Mouse (Mus musculus): ENCODE data around the gene Olfr1348.
"Not testable (repeated sequence)": the region's sequence is repeated elsewhere in the genome, so short reads cannot be mapped to it uniquely, and the experiment has no call there.

Olfr1348 gene

DNA sequence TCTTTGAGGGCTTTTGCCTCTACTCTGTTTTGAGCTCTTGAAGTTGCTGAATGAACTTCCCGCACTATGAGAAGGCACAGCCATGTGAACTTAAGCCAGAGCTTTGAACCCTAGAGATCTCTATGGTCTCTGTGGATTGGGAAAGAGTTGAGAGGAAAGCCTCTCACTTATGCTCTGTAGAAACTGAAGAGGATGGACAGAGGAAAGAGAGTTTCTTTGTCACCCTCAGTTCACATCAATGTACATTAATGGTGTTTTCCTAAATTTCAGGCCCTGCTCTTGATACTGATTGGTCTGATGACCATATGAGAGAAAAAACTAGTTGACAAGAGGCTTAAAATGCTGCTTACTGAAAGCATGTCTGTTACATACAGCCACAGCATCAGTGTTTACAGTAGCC is at the start of gene Olfr1348:
Gene Olfr1348 (minus strand): TSS at position 101 of the 400 bp plus-strand sequence.
- DNase-seq (ENCODE audit: low spot score): no peak

DNA sequence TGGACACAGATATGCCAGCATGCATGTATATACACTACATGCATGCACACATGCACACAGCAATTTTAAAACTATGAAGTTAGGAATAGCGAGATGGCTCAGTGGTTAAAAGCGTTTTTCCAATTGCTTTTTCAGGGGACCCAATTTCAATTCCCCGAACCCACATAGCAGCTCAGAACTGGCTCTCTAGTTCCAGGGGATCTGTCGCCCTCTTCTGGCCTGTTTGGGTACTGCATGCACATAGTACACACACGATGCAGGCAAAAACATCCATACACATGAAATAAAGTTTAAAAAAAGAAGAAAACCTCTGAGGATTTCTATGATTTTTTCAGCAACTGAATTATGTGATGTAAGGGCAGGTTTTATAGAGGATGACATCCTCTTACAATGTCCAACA is 17.6 kb upstream of the Olfr1348 start:
- no peak for DNase-seq (ENCODE audit: low spot score)

DNA sequence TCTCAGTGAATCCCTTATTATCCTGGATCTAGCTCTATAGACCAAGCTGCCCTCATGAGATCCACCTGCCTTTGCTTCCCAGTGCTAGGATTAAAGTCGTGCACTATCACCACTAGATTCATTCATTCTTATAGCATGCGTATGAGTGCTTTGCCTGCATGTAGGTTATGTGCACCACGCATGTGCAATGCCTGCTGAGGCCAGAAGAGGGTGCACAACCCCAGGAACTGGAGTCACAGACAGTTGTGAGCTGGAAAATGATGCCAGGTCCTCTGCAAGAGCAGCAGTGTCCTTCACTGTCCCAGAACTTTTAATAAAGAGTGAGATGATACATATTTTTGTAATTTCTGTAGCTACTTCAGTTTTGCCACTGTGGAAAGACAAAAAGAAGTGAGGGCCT is 16.5 kb upstream of the Olfr1348 start:
- DNase-seq (ENCODE audit: low spot score): no peak

DNA sequence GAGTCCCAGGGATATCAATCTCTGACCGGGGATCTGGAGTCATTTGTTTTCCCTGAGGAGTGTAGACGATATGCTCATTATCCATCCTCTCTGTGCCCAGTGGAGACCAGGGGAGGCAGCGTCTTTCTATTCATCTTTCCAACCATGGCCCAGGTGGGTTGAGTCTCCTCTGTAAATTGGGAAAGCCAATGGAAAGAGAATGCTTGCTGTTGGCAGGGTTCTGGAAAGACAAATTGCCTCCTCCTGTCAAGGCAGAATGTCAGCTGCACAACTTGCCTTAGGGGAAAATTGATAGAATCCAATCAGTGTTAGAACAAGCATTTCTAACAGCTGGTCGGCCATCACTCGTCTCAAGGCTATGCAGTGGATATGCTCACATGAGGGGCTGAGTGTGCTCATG is 14.3 kb upstream of the Olfr1348 start, which contains the start of gene Olfr1349:
Gene Olfr1349 (minus strand): TSS at position 101 of the 400 bp plus-strand sequence.
- no peak for DNase-seq (ENCODE audit: low spot score)

DNA sequence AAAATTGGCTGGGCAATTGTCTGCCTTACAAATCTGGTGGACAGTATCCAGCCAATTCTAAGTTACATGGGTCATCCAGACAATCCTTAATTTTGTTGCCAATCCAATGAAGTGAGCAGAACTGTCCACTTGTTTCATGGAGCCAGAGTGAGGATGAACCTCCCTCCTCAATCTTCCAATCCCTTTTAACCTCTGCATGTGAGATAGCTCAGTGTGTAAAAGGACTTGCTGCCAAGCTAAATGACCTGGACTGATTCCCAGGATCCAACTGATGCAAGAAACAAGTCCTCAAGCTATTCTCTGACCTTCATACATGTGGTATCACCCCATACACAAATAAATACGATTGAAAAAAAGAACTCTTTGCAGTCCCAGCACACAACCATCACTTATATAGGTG is 13.1 kb upstream of the Olfr1348 start:
- no peak for DNase-seq (ENCODE audit: low spot score)

DNA sequence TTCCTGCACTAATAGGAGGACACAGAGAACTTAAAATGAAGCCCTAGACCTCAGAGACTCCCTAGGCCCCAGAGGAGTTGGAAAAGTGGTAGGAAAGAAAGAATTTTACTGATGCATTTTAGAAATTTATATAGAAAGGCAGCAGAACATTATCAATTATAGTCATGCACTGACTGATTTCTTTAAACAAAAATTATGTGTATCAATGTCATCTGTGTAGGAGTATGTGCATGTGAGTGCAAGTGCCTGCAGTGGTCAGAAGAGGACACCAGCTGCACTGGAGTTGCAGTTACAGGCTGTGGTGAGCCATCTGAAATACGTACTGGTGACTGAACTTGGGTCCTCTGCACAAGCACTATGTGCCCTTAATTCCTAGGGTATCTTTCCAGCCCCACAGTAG is 8.9 kb downstream of the Olfr1348 start, which contains the start of gene Olfr1347:
Gene Olfr1347 (minus strand): TSS at position 101 of the 400 bp plus-strand sequence.
- no peak for DNase-seq (ENCODE audit: low spot score)

DNA sequence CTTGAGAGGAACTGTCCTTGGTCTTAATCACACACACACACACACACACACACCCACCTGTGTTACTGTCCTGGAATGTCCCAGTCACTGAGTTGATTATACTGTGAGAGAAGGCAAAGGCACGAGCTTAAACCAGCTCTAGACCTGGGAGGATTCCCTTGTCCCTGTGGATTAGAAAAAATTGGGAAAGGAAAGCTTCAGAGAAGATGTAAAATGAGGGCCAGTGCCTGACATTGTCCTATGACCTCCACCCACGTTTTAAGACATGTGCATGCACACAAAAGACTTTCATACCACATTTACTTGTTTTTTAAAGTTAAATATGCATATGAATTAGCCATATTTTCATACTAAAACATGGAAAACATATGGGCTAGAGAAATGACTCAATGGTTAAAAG is 21.7 kb downstream of the Olfr1348 start, which contains the start of gene Olfr5:
Gene Olfr5 (minus strand): TSS at position 101 of the 400 bp plus-strand sequence.
- DNase-seq (ENCODE audit: low spot score): no peak

DNA sequence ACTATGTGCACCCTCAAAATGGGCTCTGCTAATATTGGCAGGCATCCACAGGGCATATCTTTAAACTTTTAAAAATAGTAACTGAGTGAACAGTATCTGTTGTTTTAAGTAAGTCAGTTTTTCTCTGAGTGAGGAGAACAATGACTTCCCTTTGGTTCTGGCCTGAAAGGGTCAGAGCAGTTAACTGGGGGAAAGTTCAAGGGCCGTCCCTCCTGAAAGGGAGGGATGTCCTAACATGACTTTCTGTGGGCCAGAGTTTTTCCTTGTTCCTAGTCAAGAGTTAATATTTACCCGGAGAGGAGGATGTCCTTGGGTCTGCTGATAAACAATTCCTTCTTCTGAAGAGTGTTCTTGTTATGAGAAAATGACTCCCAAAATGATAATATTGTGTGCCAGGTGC is 30.9 kb downstream of the Olfr1348 start:
- not testable (repeated sequence) for DNase-seq (ENCODE audit: low spot score)

DNA sequence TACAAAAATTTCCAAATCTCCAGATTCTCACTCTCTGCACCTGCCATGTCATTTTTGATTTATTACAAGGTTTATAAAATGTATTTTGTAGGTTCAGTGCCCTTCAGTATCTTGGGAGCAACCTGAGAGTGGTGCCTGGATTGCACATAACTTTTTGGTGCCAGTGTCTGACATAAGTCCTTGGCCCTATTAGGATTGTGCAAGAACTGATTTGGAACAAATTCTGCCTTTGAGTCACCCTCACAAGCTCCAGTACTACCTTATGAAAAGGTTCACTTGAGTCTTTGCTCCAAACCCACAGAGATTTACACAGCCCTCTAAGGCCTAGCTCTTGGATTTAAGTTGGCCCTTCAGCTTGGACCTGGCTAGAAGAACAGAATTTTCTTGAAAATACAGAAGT is 41.6 kb downstream of the Olfr1348 start, which contains the start of gene Olfr1346:
Gene Olfr1346 (plus strand): TSS at position 151 of the 400 bp plus-strand sequence.
- no peak for DNase-seq (ENCODE audit: low spot score)

DNA sequence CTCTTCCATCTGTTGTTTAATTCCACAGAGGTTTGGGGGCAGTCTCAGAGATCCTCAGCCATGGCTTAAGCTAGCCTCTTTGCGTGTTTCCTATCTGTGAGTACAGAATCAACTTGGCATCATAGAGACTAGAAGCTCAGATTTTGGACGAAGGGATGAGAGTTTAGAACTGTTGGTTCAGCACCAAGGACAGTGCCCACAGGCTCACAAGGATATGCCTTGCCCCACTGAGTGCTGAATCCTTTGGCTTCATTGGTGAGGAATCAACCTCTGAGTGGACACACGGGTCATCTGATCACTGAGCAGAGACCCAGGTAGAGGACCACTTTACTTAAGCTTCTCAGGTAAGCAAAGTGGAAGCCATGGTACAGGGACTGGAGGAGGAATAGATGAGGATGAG is 52.1 kb downstream of the Olfr1348 start:
- no peak for DNase-seq (ENCODE audit: low spot score)

DNA sequence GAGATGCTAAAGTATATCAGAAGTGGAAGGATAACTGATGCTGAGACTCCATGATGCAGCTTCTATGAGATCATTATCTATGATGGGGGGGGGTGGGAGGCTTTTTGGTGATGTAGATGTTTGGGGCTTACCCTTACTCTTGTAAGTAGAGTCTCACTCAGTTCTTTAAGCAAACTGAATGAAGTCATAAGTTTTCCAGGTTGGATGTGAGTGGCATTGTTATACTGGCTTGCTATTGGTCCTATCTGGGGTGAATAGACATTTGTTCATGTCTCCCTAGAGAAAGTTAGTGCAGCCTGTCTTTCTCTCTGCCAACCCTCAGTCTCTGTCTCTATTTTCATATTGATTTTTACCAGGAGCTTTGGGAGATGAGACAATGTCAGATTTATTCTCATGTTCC is 52.7 kb downstream of the Olfr1348 start, which contains the start of gene Olfr1336:
Gene Olfr1336 (plus strand): TSS at position 301 of the 400 bp plus-strand sequence.
- no peak for DNase-seq (ENCODE audit: low spot score)

Data from ovary, postnatal 36 days (tissue).